Mouse (Mus musculus) adrenal gland, postnatal 4 days (tissue): ENCODE data around the gene Rhd. TPM values are rescaled to one million over a fixed set of nuclear protein-coding genes. Genes with fewer than 3 reads are reported as not detected.
A peak's percentile ranks its signal among the peaks of the same experiment; 100 is the strongest.

Experiments used
- DNase-seq, 2 experiments: peaks; one replicate each; pipeline ENCODE4 v3.0.0; 2021 to 2022; ENCODE audit warnings: low spot score in 2 of 2, mixed read lengths in 2 of 2
- total RNA-seq, 2 experiments: library from RNA; stranded (reverse); gene quantifications; 2 replicates each; pipeline ENCODE4 v1.2.3; 2021

Gene Rhd
- total RNA-seq, 2 experiments from 2014 or later, result 6.5 to 12.0 TPM

- DNase-seq, result no peak
These were observed 8.3 kb upstream of the Rhd start for GRCm38 (mm10) chr4:134856056-134856455.

GRCm38 (mm10) chr4:134856501-134856900 lies 7.8 kb upstream of the Rhd start:
- DNase-seq, result no peak

GRCm38 (mm10) chr4:134858494-134858893 lies 5.8 kb upstream of the Rhd start:
- no peak for DNase-seq

- DNase-seq, result no peak
These were observed 2.5 kb upstream of the Rhd start for GRCm38 (mm10) chr4:134861884-134862283.

GRCm38 (mm10) chr4:134862996-134863395 lies 1.3 kb upstream of the Rhd start:
- DNase-seq, result no peak

- DNase-seq, result no peak
These were observed 1.0 kb downstream of the Rhd start for GRCm38 (mm10) chr4:134865340-134865739.

- DNase-seq, result no peak
These were observed 1.5 kb downstream of the Rhd start for GRCm38 (mm10) chr4:134865789-134866188.

- no peak for DNase-seq
These were observed 2.9 kb downstream of the Rhd start for GRCm38 (mm10) chr4:134867213-134867612.

- DNase-seq, result no peak
These were observed 3.3 kb downstream of the Rhd start for GRCm38 (mm10) chr4:134867661-134868060.

- DNase-seq, result no peak
These were observed 3.7 kb downstream of the Rhd start for GRCm38 (mm10) chr4:134868065-134868464.

- DNase-seq, result no peak
These were observed 4.2 kb downstream of the Rhd start for GRCm38 (mm10) chr4:134868490-134868889.

- DNase-seq, result no peak
These were observed 4.9 kb downstream of the Rhd start for GRCm38 (mm10) chr4:134869068-134869730.

- DNase-seq, result no peak
These were observed 5.6 kb downstream of the Rhd start for GRCm38 (mm10) chr4:134869815-134870375.

- DNase-seq, result no peak
These were observed 7.1 kb downstream of the Rhd start for GRCm38 (mm10) chr4:134871477-134871876.

GRCm38 (mm10) chr4:134871950-134872349 lies 7.6 kb downstream of the Rhd start:
- no peak for DNase-seq

GRCm38 (mm10) chr4:134876171-134876570 lies 11.8 kb downstream of the Rhd start:
- no peak for DNase-seq

- peak; percentile 30 to 48 for DNase-seq
These were observed 15.2 kb downstream of the Rhd start for GRCm38 (mm10) chr4:134879410-134879981.

- DNase-seq, result no peak
These were observed 15.7 kb downstream of the Rhd start for GRCm38 (mm10) chr4:134880041-134880440.

GRCm38 (mm10) chr4:134883266-134883665 lies 18.9 kb downstream of the Rhd start:
- DNase-seq, result no peak

- DNase-seq, result no peak
These were observed 19.5 kb downstream of the Rhd start for GRCm38 (mm10) chr4:134883808-134884207.

GRCm38 (mm10) chr4:134884364-134884763 lies 20.0 kb downstream of the Rhd start:
- DNase-seq, result no peak

GRCm38 (mm10) chr4:134892096-134892495 lies 27.8 kb downstream of the Rhd start:
- DNase-seq, result peak in 1 of 2 experiments; percentile 43

- peak; percentile 22 to 33 for DNase-seq
These were observed 32.9 kb downstream of the Rhd start for GRCm38 (mm10) chr4:134897256-134897655.
